Mouse (Mus musculus) c-Kit-positive CD71-positive TER-119-negative erythroid progenitor cells, embryonic 14.5 days (primary cell): ENCODE data around the gene Rab6a.

Experiments
- DNase-seq: peaks from one replicate; pipeline ENCODE4 v3.0.0-alpha.2; 2013; ENCODE audit warnings: low read depth

Gene Rab6a

GRCm38 (mm10) chr7:100624538-100624937, 17.3 kb downstream of the Rab6a start:
- no peak for DNase-seq

GRCm38 (mm10) chr7:100637657-100638056, 30.4 kb downstream of the Rab6a start:
- no peak for DNase-seq

- no peak for DNase-seq
Observed at GRCm38 (mm10) chr7:100642413-100642812, 35.2 kb downstream of the Rab6a start.

GRCm38 (mm10) chr7:100645147-100645546, 37.9 kb downstream of the Rab6a start:
- DNase-seq = peak; percentile 66

DNA sequence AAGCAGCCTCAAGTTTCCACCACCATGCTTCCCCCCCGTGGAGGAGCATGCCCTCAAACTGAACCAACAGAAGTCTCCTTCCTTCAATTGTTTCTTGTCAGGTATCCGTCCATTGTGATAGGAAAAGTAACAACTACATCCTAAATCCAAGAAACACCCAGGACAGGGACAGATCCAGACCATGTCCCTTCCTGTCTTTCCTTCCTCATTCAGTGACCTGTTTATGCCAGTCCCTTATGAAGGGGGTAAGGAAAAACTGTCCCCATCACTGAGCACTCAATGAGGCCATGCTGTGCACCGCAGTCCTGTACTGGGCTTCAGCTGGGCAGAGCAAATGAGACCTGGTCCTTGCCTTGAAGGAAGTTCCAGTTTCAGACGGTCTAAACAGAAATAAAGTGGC, 41.9 kb downstream of the Rab6a start:
- no peak for DNase-seq

- DNase-seq = no peak
Observed at GRCm38 (mm10) chr7:100649826-100650225, 42.6 kb downstream of the Rab6a start.

- no peak for DNase-seq
Observed at GRCm38 (mm10) chr7:100650421-100650820, 43.2 kb downstream of the Rab6a start.

DNA sequence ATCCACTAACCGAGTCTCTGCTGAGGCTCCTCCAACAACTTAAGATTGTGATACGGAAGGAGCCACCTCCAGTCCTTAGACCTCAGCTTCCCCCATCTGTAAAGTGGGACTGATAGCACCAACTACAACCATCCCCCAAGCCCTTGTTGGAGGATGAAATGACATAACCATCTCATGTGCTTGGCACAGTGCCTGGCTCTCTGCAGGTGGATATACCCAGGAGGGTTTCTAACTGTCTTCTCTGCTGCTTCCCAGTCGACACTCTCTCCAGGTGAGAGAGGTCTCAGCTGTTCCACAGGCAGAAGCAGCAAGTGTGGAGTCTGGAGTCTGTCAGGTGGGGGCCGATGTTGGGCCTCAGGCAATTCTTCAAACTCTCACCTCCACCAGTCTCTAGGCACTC, 43.8 kb downstream of the Rab6a start:
- DNase-seq = no peak

GRCm38 (mm10) chr7:100653480-100654266, 46.5 kb downstream of the Rab6a start:
- DNase-seq = no peak

DNA sequence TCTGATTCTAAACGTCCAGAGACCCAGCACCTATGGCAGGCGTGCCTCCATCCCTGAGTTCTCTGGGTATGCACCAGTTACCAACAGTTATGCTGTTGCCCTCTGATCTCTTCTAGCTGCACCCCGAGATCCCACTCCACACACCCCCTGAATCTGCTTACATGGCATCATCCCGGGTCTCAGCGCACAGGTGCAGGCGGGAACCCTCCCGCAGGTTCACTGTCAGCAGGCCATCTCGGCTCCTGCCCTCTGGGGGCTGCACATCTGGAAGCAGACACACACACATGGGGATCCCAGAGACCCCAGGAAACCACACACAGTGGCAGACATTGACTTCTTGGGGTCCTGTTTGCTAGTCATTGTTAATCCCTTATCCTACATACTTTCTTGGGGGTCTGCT, 47.2 kb downstream of the Rab6a start:
- no peak for DNase-seq

- no peak for DNase-seq
Observed at GRCm38 (mm10) chr7:100656739-100657138, 49.5 kb downstream of the Rab6a start.

GRCm38 (mm10) chr7:100658093-100658578, 50.9 kb downstream of the Rab6a start:
- no peak for DNase-seq

- DNase-seq = no peak
Observed at GRCm38 (mm10) chr7:100661264-100661663, 54.1 kb downstream of the Rab6a start.

DNA sequence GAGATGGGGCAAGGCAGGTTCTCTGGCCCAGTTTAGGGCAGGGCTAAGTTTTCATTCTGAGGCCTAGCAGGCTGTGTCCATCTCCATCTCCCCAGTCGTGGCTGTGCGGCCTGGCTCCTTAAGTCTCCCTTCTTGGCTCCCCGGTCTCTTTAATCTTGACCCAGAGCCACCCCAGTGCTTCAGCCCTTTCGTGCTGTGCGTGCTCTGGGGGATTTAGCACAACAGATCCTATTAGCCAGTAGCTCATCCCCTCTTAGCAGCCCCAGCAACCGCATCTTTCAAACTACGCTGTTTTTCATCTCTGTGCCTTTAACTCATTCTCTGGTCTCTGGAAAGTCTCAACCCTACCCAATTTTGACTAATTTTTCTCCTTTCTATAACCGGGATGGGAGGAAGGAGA, 55.0 kb downstream of the Rab6a start, which contains the start of gene Plekhb1:
Gene Plekhb1 (minus strand): TSS at position 184 of the 400 bp plus-strand sequence.
- DNase-seq = no peak

GRCm38 (mm10) chr7:100663190-100663589, 56.0 kb downstream of the Rab6a start:
- DNase-seq = peak; percentile 70

- no peak for DNase-seq
Observed at GRCm38 (mm10) chr7:100663729-100664304, 56.6 kb downstream of the Rab6a start.

DNA sequence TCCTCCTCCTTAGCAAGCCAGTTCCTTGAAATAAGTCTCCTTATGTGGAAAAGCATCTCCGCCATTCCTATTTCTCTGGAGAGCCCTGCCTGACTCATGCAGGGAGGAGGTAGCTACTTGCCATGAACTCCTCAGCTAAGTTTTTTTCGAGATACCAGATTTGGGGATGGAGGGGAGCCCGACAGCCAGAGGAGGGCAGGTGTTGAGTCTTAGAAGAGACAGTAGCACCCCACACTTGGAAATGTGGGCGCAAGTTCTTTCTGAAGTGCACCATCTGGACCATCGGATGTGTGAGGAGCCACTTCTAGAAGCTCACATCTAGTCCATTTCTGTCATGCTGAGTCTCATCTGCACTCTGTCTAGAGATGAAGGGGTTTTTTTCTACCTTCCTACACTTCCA, 63.4 kb downstream of the Rab6a start:
- no peak for DNase-seq

DNA sequence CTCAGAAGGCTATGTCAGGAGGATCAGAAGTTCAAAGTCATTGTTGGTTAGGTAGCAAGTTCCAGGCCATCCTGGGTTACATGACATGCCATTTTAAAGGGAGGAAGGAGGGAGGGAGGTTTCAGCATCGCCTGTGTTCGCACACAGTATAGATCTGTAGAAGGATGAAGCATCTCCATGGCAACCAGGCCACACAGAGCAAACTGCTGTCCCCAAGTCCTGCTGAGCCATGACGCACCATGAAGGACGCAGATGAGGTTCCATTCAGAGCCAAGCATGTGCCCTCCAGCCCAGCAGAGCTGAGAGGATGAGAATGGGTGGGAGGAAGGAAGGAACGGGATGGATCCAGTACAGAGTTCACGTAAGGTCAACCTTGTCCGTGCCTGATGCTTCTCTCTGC, 66.2 kb downstream of the Rab6a start:
- no peak for DNase-seq

DNA sequence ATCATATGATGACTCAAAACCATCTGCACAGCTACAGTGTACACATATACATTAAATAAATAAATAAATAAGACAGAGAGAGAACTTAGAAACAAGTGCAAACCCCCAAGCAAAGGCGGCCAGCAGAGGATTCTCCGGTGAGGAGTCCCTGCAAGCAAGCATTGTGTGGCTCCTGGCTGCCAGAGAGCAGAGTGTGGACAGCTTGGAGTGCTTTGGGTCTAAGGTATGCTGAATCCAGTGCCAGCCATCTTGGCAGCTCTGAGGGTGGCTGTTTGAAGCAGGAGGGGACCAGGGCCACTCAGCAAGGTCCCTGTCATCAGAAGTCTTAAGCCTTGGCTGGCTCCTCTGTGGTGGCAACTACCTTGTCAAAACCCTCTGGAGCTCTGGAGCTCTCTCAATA, 67.7 kb downstream of the Rab6a start:
- no peak for DNase-seq

GRCm38 (mm10) chr7:100678052-100678451, 70.8 kb downstream of the Rab6a start:
- no peak for DNase-seq

GRCm38 (mm10) chr7:100678948-100679880, 72.0 kb downstream of the Rab6a start:
- DNase-seq = no peak

DNA sequence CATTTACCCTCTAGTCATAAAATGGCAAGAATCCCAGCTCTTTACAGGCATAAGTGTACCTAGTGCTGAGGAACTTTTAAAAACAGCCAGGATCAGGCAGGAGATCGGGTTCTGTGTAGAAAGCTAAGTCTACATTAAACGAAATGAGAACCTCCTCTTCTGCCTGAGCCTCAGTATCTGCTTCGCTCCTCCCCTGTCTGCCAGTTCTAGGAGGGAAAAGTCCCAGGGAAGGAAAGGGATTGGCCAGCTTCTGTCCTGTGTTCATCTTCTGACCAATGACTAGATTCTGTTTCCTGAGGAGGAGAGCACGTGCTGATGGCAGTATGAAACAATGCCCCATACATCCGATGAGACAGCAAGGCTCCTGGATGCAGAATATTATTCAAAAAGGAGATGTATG, 73.9 kb downstream of the Rab6a start:
- DNase-seq = no peak
